Mouse (Mus musculus): Measurements from ENCODE around the gene Znhit6.

The Znhit6 gene

DNA sequence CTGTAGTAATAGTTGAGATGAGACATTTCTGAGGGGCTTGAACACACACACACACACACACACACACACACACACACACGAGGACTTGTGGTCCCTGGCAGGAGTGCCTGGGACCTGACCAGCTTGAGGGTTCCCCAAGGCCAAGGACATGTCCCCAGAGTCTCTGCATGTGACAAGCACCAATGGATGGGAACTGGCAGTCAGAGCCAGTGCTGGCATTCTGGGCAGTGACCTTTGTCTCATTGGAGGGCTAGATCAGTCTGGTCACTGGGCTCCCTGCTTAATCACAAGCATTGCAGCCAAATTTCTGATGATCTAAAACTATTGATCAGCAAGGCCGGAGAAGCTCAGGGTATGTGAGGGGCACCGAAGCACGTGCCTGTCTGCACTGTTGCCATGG is 48.8 kb downstream of the Znhit6 start:
- no peak for TF ChIP-seq GATA4 (IDR thresholded peaks at IDR 0.05; ENCODE audit: insufficient replicate concordance, low read length)

DNA sequence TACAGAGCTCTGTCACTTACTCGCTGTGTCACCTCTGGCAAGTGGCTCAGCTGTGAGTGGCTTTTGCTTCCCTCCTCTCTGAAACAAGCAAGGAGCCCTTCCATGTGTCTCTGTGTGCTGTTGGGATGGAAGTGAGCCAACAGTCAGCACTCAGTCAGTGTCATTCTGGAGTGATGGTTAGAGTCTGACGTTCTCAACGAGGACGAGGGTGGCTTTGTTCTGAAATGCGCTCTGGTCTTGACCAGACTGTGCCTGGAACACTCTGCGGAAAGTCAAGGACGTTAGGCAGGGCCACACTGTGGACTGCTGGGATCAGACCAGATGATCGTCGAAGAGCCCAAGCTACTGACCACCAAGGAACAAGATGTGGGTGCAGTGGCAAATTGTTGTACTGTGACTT is 49.5 kb downstream of the Znhit6 start:
- TF ChIP-seq GATA4 (IDR thresholded peaks at IDR 0.05; ENCODE audit: insufficient replicate concordance, low read length) = no peak

DNA sequence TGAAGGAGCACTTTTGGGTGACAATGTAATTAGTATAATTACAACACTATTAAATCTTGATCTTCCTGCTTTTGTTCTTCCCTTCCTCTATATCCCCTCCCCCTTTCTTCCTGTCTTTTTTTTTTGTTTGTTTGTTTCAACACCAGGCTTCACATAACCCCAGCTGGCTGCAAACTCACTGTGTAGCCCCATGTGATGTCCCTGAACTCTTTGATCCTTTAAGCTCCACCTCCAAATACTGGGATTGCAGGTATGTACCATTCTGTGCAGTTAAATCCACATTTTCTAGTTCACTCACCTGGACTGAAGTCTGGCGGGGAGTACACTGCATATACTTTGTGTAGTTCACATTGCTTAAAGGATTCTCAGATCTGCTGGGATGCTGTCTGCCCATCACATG is 50.1 kb downstream of the Znhit6 start:
- TF ChIP-seq GATA4 (IDR thresholded peaks at IDR 0.05; ENCODE audit: insufficient replicate concordance, low read length) = no peak

DNA sequence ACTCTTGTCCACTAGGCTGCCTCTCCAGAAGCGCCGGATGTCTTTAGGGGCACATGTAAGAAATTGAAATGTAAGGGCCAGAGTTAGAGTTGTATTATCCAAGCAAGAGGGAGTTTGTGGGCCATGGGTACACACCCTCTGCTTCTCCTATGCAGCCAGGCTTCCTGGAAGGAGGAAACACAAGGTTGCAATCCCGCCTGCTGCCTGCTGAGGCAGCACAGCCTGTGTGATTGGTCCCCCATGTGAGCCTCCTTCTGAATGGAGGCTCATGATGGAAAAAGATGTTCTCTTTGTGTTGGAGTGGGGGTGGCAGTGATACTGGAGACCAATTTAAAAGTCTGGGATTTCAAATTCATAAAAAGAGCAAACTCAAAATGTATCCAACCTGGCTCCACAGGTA is 51.8 kb downstream of the Znhit6 start:
- no peak for TF ChIP-seq GATA4 (IDR thresholded peaks at IDR 0.05; ENCODE audit: insufficient replicate concordance, low read length)

DNA sequence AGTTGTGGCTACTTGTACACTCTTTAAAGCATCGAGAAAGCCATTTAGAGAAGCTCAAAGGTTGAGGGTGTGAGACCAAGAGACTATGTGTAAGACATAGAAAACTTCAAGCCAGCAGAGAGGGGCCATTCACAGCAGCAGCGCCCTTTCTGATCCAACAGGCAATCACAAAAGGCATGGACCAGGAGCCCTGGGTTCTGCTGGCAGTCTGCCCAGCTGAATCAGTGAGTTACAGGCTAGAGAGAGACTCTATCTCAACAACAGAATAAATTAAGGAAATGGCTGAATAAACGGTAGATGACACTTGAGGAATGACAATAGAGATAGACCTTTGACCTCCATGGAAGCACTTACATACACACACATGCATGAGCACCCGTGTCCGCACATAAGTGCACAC is 52.6 kb downstream of the Znhit6 start:
- no peak for TF ChIP-seq GATA4 (IDR thresholded peaks at IDR 0.05; ENCODE audit: insufficient replicate concordance, low read length)

DNA sequence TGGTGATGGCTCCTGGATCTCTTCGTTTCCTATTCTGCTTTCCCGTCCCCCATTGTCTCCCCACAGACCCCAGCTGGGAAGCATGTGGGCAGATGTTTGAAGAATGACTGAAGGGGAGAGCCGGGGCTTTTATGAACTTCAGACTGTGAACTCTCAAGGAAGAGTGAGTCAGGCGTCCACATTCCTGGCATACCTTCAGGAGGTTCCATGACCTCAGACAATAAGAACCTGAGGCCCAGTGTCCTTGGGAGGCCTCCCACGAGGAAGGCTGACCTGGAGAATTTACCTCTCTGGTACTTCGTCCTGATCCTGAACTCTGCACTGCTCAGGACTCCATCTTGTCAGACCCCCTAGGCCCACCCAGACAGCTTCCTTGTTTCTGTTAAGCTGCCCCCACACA is 56.9 kb downstream of the Znhit6 start:
- TF ChIP-seq GATA4 (IDR thresholded peaks at IDR 0.05; ENCODE audit: insufficient replicate concordance, low read length) = no peak

DNA sequence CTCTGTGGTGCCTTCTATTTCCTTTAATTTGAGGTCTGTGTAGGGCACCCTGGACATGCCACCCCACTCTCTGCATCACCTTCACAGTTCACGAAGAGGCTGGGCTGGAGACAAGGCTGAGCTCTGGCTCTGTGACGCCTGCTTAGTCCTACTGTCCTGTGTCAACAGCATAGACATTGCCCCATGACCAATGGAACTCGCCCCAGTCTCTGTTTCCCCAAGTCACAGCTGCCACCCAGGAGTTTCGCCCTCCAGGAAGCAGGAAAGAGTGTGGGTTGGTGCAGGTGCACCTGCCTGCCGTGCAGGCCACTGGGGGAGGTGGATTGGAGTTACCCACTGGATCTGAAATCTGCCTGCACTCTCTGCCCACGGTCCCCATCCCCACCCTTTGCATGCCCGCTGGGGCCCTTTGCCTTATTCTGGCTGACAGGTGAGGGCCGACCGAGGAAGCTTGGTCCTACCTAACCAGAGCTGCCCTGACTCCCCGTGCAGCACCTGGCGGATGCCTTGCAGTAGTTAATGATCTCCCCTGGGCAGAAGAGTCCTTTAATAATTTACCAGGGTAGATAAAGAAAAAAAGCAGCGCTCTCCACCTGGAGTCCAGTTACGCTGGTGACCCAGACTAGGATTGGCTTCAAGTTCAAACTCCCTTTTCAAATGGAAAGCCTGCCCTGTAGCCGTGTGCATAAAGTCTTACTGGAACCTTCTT is 58.2 kb downstream of the Znhit6 start:
- TF ChIP-seq GATA4 (IDR thresholded peaks at IDR 0.05; ENCODE audit: insufficient replicate concordance, low read length) = no peak

DNA sequence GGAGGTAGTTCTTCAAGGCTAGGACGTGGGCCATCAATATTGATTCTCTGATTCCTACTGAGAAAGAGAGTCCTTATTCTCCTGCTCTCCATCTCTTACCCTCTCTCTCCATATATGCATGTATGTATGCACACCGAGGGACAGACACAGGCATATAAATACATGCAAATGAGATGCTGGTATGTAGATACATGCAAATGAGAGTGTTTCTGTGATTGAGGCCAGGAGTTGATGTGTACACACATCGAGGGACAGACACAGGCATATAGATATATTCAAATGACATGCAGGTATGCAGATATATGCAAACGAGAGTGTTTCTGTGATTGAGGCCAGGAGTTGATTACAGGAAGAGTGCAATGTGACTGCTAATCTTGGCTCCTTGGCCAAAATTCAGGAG is 64.2 kb downstream of the Znhit6 start:
- no peak for TF ChIP-seq GATA4 (IDR thresholded peaks at IDR 0.05; ENCODE audit: insufficient replicate concordance, low read length)

DNA sequence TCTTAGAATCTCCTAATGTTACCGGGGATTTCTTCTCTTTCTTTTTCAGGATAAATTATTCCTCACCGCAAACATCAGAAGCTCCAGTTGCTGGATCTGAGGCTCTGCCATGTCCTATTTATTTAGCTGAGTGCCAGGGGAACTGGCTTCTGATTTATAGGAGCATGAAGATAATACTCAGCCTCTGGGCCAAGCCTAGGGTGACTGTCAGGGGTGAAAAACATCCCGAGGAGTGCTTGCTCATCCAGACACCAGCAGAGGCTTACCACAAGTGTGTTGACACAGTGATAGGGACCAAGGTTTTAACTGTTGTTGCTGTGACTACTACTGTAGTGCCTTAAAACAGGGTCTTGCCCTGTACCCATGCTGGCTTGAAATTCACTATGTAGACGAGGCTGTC is 64.6 kb downstream of the Znhit6 start:
- no peak for TF ChIP-seq GATA4 (IDR thresholded peaks at IDR 0.05; ENCODE audit: insufficient replicate concordance, low read length)

DNA sequence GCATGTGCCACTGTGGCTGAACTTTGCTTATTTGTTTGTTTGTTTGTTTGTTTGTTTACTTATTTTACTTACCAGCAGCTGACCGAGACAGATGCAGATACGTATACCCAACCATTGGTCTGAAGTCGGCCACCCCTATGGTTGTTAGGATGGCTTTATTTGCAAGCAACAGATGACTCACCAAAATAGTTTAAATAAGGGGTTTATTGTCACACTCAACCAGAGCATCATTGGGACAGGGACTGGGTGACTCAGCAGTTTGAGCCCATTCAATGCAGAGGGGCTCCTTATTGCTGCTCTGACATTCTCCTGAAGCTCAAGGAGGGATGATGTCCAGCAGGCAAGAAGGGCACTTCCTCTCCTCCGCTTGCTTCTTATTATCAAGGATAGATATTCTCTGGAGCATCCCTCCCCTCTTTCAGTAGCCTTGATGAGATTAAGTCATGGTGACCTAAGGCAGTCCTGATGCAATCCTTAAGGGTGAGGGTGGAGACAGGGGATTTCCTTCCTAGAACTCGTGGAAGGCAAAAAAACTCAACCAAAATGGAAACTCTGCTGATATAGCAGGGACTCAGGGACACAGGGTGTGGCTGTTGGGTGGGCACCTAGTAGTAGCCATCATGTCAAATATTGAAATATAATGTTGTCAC is 65.2 kb downstream of the Znhit6 start:
- no peak for TF ChIP-seq GATA4 (IDR thresholded peaks at IDR 0.05; ENCODE audit: insufficient replicate concordance, low read length)

DNA sequence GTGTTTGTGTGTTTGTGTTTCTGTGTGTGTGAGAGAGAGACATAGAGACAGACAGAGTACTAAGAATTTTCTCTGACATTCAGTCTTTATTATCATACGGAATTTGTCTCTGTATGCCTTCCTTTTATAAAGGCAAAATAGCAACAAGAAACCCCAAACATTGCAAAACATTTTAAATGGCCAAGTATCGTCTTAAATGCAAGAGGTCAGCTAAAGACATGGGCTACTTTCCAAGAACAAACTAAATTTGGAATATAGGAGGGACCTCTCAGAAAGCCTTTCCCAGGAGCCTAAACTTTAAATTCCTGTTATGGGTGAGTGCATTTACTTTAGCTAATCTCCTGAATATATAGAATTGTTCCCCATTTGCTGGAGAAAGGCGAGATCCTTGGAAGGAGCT is 65.9 kb downstream of the Znhit6 start:
- TF ChIP-seq GATA4 (IDR thresholded peaks at IDR 0.05; ENCODE audit: insufficient replicate concordance, low read length) = no peak

DNA sequence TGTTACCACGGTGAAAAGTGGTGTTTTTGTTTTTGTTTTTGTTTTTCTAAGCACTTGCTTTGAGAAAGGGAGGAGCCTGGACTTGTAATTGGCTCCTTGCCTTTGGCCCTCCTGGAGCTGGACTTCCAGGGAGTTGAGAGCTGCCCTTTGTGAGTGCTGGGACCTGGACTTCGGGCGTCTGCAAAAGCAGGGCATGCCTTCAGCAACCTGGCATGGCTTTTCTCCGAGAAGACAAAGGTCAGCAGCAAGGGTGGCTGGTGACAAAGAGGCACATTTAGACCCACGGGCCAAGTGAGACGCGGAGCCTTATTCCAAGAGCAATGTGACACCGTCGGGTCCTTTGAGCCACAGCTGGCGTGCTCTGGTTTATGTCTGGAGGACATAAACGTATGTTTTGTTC is 66.9 kb downstream of the Znhit6 start:
- TF ChIP-seq GATA4 (IDR thresholded peaks at IDR 0.05; ENCODE audit: insufficient replicate concordance, low read length) = no peak

DNA sequence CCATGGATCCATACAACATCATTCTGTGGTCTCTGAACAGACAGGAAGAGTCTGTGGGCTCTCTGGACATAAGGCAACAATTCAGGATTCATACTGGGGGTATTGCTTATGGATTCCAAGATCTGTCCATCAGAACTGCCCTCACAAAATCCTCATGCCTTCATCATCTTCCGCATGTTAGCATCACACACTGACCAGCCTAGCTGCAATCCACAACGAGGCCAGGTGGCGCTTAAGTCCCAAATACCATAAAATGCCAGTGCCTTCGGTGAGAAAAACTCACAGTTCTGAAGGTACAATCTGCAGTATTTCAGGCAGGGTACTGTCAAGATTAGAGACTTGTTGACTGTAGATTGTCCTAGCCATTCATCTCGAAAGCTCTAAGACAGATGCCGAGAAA is 69.5 kb downstream of the Znhit6 start:
- no peak for TF ChIP-seq GATA4 (IDR thresholded peaks at IDR 0.05; ENCODE audit: insufficient replicate concordance, low read length)

DNA sequence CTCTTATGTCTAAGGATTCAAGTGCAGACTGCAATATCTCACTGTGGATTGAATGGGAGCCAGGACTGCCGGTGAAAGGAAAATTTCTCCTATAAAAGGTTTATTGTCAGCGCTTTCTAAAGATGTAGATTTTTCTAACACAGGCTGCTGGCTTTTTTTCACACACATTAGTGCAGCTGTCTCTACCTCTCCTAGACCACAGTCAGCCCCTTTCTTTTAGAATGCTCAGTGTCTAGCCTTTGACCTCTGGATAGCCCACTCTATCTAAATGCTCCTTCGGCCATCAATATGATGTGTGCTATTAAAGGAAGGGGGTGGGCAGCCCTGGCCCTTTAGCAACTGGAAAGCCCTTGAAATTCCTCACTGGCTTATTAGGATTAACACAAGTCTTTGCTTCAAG is 70.0 kb downstream of the Znhit6 start:
- no peak for TF ChIP-seq GATA4 (IDR thresholded peaks at IDR 0.05; ENCODE audit: insufficient replicate concordance, low read length)

DNA sequence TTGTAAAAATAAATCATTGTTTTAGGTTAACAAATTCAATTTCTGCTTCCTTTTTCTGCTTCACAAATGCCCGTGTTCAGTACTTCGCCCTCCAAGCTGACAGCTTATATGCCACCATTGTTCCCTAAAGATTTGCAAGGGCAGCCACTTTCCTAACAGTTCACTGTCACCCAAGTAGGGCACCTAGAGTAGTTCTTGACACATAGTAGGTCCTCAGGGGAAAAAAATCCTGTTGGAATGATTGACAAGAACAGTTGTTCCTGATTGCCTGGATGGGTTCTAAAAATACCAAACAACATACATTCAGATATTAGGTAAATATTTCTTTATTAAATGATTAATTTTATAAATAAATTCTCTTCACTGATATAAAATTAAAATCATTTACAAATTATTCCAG is 70.7 kb downstream of the Znhit6 start:
- no peak for TF ChIP-seq GATA4 (IDR thresholded peaks at IDR 0.05; ENCODE audit: insufficient replicate concordance, low read length)

DNA sequence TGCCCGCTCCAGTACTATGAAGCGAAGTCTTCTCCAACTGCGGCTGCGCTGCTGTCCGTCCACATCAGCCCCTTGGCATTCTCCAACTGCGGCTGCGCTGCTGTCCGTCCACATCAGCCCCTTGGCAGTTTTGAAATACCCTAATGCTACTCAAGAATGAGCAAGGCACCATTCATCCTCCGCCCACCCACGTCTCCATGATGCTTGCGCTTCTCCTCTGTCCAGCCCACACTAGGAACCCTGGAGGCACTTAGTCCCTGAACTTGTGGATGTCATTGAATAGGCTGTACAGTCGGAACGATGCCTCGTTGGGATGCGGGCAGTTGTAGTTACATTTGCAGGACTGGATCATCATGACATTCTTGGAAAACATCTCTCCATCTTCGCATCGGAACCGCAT is 71.4 kb downstream of the Znhit6 start:
- no peak for TF ChIP-seq GATA4 (IDR thresholded peaks at IDR 0.05; ENCODE audit: insufficient replicate concordance, low read length)

All from liver, adult (tissue).